Mouse (Mus musculus) Patski (cell line): ENCODE measurements around the gene Caprin2. TPM values are rescaled to one million over a fixed set of nuclear protein-coding genes. Genes with fewer than 3 reads are reported as not detected.

Experiments
- ATAC-seq: fragments of 100-300 bp; one replicate; pipeline ENCODE4 v1.8.0; 2021
- CTCF ChIA-PET: fragments of 350-600 bp; sonication (Branson Sonifier 250); formaldehyde crosslinking; loops from one replicate; lab custom pipeline; 2022; ENCODE audit warnings: inconsistent platforms; lab: Charles Lee
- POLR2A ChIA-PET: fragments of 350-600 bp; sonication (Branson Sonifier 250); formaldehyde crosslinking; loops from one replicate; lab custom pipeline; 2022; ENCODE audit warnings: antibody characterized with exemption, inconsistent platforms; lab: Charles Lee
- DNase-seq: peaks from one replicate; pipeline ENCODE4 v3.0.0-alpha.2; 2011; ENCODE audit warnings: low read depth, low spot score
- H3K27me3 ChIP-seq: fragments of 371-371 bp; one replicate; pipeline ENCODE4 v1.5.1; 2021
- CTCF ChIP-seq: fragments of 100-300 bp; IDR thresholded peaks from one replicate; pipeline ENCODE4 v1.5.1; 2021
- in situ Hi-C: fragments of 300-500 bp; cut with MboI; formaldehyde crosslinking; loops from 3 replicates; pipeline ENCODE4 v1.11.1; 2018; ENCODE audit warnings: low pct_unique_long_range_greater_than_20kb, mixed read lengths
- polyA plus RNA-seq: library from polyadenylated mRNA; unstranded; gene quantifications from one replicate; pipeline ENCODE4 v1.2.3, GENCODE M21; 2021

The Caprin2 gene
- polyA plus RNA-seq, 1 experiment from 2014 or later, result 16.6 TPM

GRCm38 (mm10) chr6:148873911-148874310 is 22.1 kb downstream of the Caprin2 start:
- in situ Hi-C loops, result no loop called here
- H3K27me3 ChIP-seq, result no peaks in the 10 kb centered on the region
- no peak for TF ChIP-seq CTCF
- ChIA-PET POLR2A (no interaction called here), CTCF (no interaction called here)
- ATAC-seq (no peak), DNase-seq (no peak)

DNA sequence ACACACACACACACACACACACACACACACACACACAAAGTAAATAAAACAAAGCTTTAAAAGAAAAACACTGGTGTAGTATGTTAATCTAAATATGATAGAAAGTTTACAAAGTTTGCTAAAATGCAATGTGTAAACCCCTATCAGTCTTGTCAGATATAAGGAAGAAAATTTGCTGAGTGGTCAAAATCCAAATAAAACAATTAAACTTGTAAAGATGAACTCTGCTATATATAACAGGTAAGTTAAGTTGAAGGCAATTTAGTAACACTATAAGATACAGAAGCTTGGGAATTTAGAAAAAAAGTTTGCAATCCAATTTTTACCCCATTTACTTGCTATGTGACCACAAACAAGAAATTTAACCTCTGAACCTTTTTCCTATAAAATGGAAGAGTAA is 50.4 kb downstream of the Caprin2 start:
- POLR2A ChIA-PET, result no interaction called here
- H3K27me3 ChIP-seq, result no peaks in the 10 kb centered on the region
- no peak for TF ChIP-seq CTCF
- DNase-seq (no peak), ATAC-seq (no peak)
- in situ Hi-C loops, result no loop called here
- CTCF ChIA-PET, result no interaction called here

DNA sequence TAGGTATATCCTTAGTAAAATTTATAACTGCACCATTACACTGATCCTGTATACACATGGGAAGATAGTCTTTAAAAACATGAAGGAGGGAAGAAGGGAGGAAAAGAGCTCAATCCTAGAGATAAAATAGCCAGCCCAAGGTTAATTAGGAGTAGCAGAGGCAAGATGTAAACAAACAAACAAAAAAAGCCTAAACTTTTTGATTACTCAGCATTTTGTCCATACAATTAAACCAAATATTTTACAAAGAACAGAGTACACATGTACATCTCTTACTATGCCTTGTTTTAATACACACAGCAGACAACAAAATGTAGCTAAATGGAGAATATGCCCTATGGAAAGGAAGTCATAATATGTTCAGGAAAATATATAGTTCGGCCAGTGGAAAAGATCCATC is 54.3 kb downstream of the Caprin2 start:
- POLR2A ChIA-PET, result no interaction called here
- no peaks in the 10 kb centered on the region for H3K27me3 ChIP-seq

DNA sequence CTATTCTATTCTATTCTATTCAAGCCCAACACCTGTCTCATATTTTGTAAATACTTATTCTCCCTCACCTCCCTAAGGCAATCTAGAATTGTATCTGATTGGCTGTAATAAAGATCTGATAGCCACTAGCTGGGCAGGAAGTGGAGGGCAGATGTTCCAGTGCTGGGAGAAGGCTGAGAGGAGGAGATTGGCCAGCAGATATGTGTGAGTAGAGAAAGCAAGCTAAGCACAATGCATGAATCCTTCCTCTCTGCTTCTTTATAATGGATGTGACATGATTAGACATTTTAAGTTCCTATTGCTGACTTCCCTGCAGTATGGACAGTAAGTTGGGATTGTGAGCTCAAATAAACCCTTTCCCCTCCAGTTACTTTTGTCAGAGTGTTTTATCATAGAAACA is 57.6 kb downstream of the Caprin2 start:
- no peak for ATAC-seq
- in situ Hi-C loops, result no loop called here
- TF ChIP-seq CTCF, result no peak
- ChIA-PET CTCF (no interaction called here), POLR2A (no interaction called here)
- H3K27me3 ChIP-seq, result no peaks in the 10 kb centered on the region
- DNase-seq, result no peak

More for the DNA sequence above, 54.3 kb downstream of the Caprin2 start:
- CTCF ChIA-PET, result interaction anchor here (1.1 kb wide), 1 partner anchor 48 kb away, joined by 3 read pairs; no protein-coding TSS in a partner anchor
- DNase-seq (no peak), ATAC-seq (no peak)
- in situ Hi-C loops, result no loop called here
- no peak for TF ChIP-seq CTCF

DNA sequence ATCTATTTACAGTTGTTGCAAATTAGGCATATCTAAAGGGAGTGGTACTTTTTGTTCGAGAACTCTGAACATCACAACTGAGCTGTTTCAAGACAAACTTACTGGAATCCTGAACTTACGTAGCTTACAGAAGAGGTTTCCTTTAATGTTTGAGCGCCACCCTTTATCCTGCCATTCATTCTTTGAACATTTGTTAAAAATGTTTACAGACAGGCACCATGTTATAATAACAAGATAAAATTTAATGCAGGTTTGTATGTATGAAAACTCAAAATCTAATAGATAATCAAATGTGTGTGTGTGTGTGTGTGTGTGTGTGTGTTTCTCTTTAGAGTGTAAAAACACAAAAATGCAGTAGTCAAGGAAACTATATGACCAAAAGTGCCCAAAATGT is 64.3 kb downstream of the Caprin2 start:
- POLR2A ChIA-PET, result no interaction called here
- in situ Hi-C loops, result no loop called here

DNA sequence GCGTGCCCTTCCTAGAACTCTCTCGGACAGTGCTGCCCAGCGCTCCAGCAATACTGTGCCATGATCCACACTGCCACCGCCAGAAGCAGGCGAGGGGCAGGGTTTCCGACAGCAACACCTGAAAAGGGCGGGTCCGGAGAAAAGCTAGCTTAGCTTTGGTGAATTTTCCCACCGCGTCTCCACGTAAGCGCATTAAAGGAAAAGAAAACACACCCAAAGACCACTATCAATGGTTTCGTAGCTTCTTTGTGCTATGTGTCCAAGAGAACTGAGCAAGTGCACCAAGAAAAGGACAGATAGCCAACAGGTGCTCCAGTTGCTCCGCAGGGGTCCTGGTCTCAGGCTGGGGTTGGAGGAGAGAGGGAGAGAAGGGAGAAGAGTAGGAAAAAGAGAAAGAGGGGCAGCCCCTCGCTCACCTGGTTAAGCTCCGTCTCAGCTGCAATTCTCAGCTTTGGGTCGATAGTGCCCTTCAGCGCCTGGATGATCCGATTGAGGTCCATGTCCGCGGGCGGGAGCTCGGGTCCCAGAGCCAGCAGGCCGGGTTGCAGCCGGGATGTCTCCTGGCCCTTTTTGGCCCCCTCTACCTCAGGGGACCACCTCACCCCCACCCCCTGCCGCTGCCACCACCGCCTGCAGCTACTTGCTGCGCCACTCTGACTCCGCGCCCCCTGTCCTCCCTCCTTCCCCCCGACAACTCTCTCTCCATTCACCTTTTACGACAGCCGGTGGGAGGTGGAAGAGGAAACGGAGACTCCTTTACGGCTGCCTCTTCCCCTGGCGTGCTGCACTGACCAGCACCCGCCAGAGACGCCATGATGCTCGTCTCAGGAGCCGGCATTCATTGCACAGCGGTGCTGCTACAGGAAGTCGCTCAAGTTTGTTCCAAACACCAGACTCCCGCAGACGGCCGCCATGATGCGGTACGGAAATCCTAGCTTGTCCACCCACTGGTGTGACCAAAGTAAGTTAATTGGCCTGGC is 65.0 kb downstream of the Caprin2 start, which contains the start of gene Ipo8:
Ipo8 (minus strand) TSS at position 720 of the 980 bp plus-strand sequence.
- in situ Hi-C loops, result no loop called here
- ChIA-PET CTCF (interaction anchor here (1.4 to 1.5 kb wide), 2 partner anchors 20 to 27 kb away, joined by 3 read pairs; no protein-coding TSS in a partner anchor), POLR2A (interaction anchor here (0.7 kb wide), 1 partner anchor 12 kb away, joined by 5 read pairs; no protein-coding TSS in a partner anchor)
- no peaks in the 10 kb centered on the region for H3K27me3 ChIP-seq
- no peak for TF ChIP-seq CTCF
- DNase-seq, result peak; percentile 63
- ATAC-seq, result peak; percentile 100

More for the DNA sequence above, 64.3 kb downstream of the Caprin2 start:
- H3K27me3 ChIP-seq, result no peaks in the 10 kb centered on the region
- DNase-seq (no peak), ATAC-seq (no peak)
- no peak for TF ChIP-seq CTCF
- CTCF ChIA-PET, result interaction anchor here (1.4 kb wide), 1 partner anchor 21 kb away, joined by 3 read pairs; no protein-coding TSS in a partner anchor

- H3K27me3 ChIP-seq, result no peaks in the 10 kb centered on the region
- TF ChIP-seq CTCF, result no peak
- ChIA-PET CTCF (interaction anchor here (1.4 to 1.5 kb wide), 2 partner anchors 19 to 26 kb away, joined by 3 read pairs; no protein-coding TSS in a partner anchor), POLR2A (interaction anchor here (0.7 kb wide), 1 partner anchor 13 kb away, joined by 5 read pairs; no protein-coding TSS in a partner anchor)
- ATAC-seq (no peak), DNase-seq (no peak)
- in situ Hi-C loops, result no loop called here
Measured at GRCm38 (mm10) chr6:148830355-148830747, 65.7 kb downstream of the Caprin2 start.

DNA sequence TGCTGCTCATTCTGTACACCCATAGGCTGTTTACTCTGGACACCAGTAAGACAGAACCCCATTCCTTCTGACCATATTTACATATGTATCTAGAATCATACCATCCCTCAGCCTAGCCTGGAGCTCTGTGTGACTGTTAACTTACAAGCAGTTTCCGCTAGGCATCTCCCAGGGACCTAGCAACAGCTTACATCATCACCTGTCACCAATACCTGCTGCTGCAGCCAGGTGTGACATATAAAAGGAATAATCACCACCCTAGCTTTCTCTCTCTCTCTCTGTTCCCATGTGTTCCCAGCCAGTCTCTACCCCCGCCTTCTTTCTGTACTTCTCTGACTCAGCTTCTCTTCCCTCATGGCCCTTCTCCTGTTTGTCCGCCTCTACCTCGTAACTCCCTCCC is 69.9 kb downstream of the Caprin2 start:
- in situ Hi-C loops, result no loop called here
- CTCF ChIA-PET, result no interaction called here
- POLR2A ChIA-PET, result no interaction called here
- H3K27me3 ChIP-seq, result no peaks in the 10 kb centered on the region
- DNase-seq (no peak), ATAC-seq (no peak)
- TF ChIP-seq CTCF, result no peak

DNA sequence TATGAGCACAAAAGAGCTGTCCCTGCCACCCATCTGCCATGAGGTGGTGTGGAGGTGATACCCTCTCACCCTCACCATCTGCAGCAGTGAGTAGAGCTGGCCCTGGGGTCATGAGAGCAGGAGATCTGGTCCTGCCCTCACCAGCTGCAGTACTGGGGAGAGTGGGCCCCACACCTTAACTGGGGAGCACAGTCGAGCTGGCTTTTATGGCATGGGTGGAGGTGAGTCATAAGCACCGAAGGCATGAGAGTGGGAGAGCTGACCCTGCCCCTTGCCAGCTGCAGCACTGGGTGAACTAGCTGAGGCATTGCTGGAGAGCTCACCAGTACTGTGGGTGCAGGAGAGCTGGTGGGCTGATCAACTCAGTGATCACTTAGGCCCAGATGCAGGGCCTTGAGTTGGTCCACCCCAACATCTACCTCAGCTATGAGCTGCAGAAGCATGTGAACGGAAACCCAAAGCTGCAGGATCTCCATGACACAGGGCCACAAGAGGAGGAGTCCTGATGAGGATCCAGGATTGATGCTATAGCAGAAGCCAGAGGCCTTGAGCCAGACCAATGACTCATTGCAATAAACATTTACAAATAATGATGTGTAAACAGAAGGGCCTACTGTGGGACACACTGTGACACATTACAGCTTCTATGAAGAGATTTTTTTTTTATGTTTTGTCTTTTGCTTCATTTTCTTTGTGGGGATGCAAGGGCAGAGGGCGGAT is 77.3 kb downstream of the Caprin2 start:
- ATAC-seq, result peak; percentile 21
- ChIA-PET CTCF (interaction anchor here (1.1 kb wide), 1 partner anchor 10 kb away, joined by 4 read pairs; no protein-coding TSS in a partner anchor), POLR2A (interaction anchor here (1.0 kb wide), 1 partner anchor 16 kb away, joined by 4 read pairs; no protein-coding TSS in a partner anchor)
- TF ChIP-seq CTCF, result no peak
- no peaks in the 10 kb centered on the region for H3K27me3 ChIP-seq
- no peak for DNase-seq
- in situ Hi-C loops, result no loop called here

DNA sequence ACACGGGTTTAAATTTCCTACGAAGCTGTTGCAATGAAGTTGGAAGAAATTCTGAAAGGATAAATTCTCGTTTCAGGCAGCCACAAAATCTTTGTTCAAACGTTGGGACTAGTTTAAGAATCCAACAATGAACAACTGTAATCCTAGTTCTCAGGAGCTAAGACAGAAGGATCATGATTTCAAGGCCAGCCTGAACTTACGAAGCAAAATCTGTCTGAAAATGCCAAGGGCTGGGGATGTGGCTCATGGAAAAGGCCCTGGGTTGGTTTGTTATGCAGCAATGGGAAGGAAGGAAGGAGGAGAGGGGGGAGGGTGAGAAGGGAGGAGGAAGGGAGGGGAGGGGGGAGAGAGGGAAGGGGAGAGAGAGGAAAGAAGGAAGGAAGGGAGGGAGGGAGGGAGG is 79.3 kb downstream of the Caprin2 start:
- H3K27me3 ChIP-seq, result no peaks in the 10 kb centered on the region
- ChIA-PET CTCF (no interaction called here), POLR2A (no interaction called here)
- in situ Hi-C loops, result no loop called here
- no peak for ATAC-seq
- no peak for TF ChIP-seq CTCF
- DNase-seq, result no peak
